Mouse (Mus musculus) testis, postnatal 14 days (tissue): ENCODE measurements at regions not wholly inside any gene's neighbourhood (a gene's known extent, or its start where the extent isn't known, plus 50 kb on each side); places are given as distances from the start of the nearest gene placed in this dataset.

Experiments
- DNase-seq: peaks from one replicate; pipeline ENCODE4 v3.0.0; 2021; ENCODE audit warnings: low spot score

DNA sequence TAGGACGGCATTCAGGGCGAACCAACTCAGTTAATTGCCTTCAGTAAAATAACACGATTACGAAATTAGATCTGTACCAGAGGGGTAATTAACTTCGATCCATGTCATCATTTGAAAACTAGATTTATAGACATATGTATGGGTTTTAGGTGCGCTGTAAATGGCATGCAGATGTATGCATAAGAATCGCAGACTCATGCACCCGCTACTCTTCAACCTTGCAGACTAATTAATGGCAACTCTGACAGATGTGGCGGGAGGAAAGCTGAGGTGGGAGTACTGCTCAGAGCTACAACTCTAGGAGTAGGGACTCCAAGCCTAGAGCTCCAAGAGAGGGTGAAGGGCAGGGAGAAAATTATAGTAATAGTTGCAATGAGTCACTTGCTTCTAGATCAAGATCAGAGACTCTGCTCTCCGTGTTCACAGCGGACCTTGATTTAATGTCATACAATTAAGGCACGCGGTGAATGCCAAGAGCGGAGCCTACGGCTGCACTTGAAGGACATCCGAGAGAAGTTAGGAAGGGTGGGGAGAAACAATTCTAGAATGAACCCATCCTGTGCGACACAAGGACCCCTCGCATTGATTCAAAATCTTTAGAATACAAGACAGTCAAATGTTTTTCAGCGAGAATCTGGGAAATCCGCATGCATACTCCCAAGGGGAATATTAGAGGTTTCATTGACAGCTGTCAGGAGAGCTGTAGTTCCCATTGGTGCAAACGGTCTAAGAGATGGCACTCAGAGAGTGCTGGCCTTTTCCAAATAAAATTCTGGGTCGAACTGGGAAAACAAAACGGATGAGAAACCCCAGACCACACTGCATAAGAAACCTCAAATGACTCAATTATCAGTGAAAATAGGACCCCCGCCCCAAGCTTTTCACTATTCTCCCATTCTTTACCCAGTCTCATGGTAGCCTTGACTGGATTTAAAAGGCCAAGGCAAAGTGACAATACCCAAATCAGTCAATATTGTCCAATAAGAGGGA is 152.6 kb upstream of the Cypt12 start:
- DNase-seq: no peak

DNA sequence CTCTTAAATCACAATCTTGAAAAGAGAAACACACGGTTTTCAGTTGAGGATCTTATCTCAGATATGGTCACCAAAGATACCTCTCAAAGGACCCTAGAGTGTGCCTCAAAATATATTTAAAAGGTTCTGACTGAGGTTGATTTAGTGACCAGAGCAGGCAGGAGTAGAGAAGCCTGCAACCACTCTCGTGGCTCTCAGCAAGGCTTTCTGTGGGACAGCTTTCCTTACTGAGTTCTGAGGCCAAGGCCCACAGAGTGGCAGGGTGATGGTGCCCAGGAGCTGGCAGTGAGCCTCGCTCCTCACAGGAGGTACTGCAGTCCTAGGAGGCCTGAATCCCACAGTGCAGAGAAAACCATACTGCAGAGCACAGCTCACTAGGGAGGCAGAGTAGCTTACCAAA is 151.4 kb upstream of the Cypt12 start:
- DNase-seq: no peak

- no peak for DNase-seq
Measured at GRCm38 (mm10) chr3:17798399-17798798, 149.8 kb upstream of the Cypt12 start.

DNA sequence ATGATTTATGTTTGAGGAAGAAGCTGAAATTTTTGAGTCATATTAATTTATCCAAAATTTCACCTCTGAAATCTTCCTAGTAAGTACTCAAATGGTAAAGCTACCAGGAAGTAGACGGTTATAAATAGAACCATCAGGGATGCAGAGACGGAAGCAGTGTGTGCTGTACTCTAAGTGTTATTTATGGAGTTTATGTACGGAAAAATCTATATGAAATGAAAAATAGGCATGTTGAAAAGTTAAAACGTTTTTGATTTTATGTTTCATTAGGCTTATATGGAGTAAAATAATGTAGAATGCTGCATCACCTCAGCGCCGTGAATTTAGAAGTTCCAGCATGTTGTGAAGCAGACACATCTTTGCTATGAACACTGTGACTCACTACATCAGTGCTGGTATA is 149.1 kb upstream of the Cypt12 start:
- DNase-seq: no peak

GRCm38 (mm10) chr3:17800810-17801209 is 147.4 kb upstream of the Cypt12 start:
- no peak for DNase-seq

GRCm38 (mm10) chr3:17801479-17801878 is 146.7 kb upstream of the Cypt12 start:
- DNase-seq: no peak

- DNase-seq: no peak
Measured at GRCm38 (mm10) chr3:17805185-17805584, 143.0 kb upstream of the Cypt12 start.

DNA sequence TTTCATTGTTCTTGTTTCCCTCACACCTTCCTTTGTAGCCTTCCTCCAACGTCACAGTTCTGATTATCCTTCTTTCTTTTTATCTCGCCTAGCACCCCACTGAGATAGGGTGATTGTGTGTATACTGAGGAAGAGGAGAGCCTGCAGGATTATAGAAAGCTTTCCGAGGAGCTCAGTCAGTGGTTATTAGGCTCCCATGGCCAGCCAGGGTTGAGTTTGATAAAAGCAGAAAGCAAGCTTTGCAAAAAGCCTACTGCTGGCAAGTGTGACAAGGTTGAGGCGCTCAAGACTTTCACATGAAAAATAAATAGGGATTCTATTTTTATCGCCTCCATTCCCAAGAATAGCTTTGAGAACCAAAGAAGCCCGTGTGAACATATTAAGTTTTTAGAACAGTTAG is 136.9 kb upstream of the Cypt12 start:
- DNase-seq: no peak

- no peak for DNase-seq
Measured at GRCm38 (mm10) chr3:17824201-17824600, 124.0 kb upstream of the Cypt12 start.

GRCm38 (mm10) chr3:17824662-17825061 is 123.5 kb upstream of the Cypt12 start:
- DNase-seq: no peak

- no peak for DNase-seq
Measured at GRCm38 (mm10) chr3:17825254-17825890, 122.8 kb upstream of the Cypt12 start.

GRCm38 (mm10) chr3:17834706-17835105 is 113.5 kb upstream of the Cypt12 start:
- no peak for DNase-seq

GRCm38 (mm10) chr3:17847609-17848008 is 100.6 kb upstream of the Cypt12 start:
- DNase-seq: no peak

- no peak for DNase-seq
Measured at GRCm38 (mm10) chr3:17848181-17848580, 100.0 kb upstream of the Cypt12 start.

- DNase-seq: no peak
Measured at GRCm38 (mm10) chr3:17862367-17862766, 85.8 kb upstream of the Cypt12 start.

DNA sequence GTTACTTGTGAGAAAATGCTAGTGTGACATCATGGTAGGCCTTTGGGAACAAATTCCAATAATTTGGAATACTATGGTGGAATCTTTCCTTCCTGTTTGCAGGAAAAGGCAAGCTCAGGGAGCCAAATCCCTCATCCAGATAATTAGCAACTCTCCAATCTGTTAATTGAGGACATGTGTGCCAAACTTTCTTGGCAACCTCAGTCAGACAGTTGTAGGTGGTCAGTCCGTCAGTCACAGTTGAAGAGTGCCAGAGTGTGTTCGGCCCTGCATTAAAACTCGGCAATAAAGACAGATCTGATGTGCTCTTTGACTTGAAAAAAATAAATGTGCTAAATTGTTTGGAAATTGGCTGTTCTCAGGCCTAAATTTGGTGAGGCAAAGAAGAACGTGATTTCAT is 83.1 kb upstream of the Cypt12 start:
- DNase-seq: no peak

- no peak for DNase-seq
Measured at GRCm38 (mm10) chr3:17870895-17871482, 77.2 kb upstream of the Cypt12 start.

DNA sequence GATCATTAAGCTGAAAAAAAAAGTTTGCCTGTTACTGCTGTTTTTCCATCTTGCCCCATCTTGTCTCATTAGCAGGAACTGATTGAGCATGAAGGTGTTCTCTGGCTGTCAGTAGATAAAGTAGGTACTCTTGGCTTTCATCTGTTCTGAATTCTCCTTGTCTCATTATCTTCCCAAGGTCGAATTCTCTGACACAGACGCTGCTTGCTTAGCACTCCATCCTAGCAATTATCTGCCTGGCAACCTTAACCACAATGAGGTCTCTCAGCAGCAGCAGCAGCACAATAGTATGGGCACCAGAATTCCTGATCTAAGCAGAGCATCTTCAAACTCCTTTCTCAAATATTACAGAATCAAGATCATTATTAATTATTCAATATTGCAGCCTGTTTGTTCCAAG is 52.3 kb upstream of the Cypt12 start:
- no peak for DNase-seq

DNA sequence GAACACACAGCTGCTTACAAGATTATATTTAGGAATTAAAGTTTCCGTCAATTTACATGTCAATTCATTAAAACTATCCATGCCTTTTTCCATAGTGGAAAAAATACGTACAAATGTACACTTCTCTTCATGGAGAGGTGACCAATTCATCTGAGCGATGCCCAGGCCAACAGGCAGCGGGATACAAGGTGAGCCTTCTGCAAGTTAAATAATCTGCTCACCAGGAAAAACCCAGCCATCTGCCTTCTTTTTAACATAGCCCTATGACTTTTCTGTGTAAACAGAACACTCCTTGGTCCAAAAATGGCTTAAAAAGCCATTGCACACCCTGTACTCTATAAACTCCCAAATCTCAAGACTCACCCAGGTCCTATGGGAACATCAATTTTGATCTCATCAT is 51.5 kb upstream of the Cypt12 start:
- no peak for DNase-seq
